Mouse (Mus musculus): ENCODE measurements at regions not wholly inside any gene's neighbourhood (a gene's known extent, or its start where the extent isn't known, plus 50 kb on each side); places are given as distances from the start of the nearest gene placed in this dataset.

GRCm38 (mm10) chr11:23170813-23171212, 85.0 kb upstream of the Xpo1 start:
- DNase-seq (ENCODE audit: low spot score): no peak

- DNase-seq (ENCODE audit: low spot score): no peak
Measured at GRCm38 (mm10) chr11:23171760-23172159, 84.1 kb upstream of the Xpo1 start.

- no peak for DNase-seq (ENCODE audit: low spot score)
Measured at GRCm38 (mm10) chr11:23181647-23182046, 74.2 kb upstream of the Xpo1 start.

- no peak for DNase-seq (ENCODE audit: low spot score)
Measured at GRCm38 (mm10) chr11:23185211-23185610, 70.6 kb upstream of the Xpo1 start.

- peak; percentile 28 for DNase-seq (ENCODE audit: low spot score)
Measured at GRCm38 (mm10) chr11:23201701-23202449, 54.0 kb upstream of the Xpo1 start.

- DNase-seq (ENCODE audit: low spot score): peak; percentile 30
Measured at GRCm38 (mm10) chr11:23203566-23203965, 52.3 kb upstream of the Xpo1 start.

GRCm38 (mm10) chr11:23204041-23204440, 51.8 kb upstream of the Xpo1 start:
- peak; percentile 24 for DNase-seq (ENCODE audit: low spot score)
